Mouse (Mus musculus): Measurements from ENCODE around the gene Cdh20. TPM values are rescaled to one million over a fixed set of nuclear protein-coding genes. Genes with fewer than 3 reads are reported as not detected.
"Not testable (repeated sequence)": the region's sequence is repeated elsewhere in the genome, so short reads cannot be mapped to it uniquely, and the experiment has no call there.

Gene Cdh20
- total RNA-seq, 2 experiments from 2014 or later: 16.8 to 17.5 TPM

GRCm38 (mm10) chr1:104912407-104912806 is 144.1 kb downstream of the Cdh20 start:
- DNase-seq (ENCODE audit: low spot score in 2 of 2): peak; percentile 15 to 33

DNA sequence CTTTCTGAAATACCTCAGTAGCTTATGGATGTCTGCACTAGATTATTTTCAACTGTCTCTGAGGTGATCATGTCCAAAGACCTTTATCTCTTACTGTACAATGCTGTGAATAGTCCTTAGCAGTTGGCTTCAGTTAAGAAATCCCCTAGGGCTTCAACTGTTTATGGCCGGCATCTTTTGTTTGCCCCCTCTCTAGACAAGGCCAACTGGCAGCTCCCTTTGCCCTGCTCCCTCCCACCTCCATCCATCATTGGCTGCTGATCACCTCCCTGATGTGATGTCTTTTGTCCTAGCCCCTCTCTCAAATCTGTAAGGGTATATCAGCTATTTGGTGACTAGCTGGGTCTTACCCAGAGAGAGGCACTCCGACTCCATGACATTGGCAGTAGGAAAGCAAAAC is 148.2 kb downstream of the Cdh20 start:
- no peak for DNase-seq (ENCODE audit: low spot score in 2 of 2)

DNA sequence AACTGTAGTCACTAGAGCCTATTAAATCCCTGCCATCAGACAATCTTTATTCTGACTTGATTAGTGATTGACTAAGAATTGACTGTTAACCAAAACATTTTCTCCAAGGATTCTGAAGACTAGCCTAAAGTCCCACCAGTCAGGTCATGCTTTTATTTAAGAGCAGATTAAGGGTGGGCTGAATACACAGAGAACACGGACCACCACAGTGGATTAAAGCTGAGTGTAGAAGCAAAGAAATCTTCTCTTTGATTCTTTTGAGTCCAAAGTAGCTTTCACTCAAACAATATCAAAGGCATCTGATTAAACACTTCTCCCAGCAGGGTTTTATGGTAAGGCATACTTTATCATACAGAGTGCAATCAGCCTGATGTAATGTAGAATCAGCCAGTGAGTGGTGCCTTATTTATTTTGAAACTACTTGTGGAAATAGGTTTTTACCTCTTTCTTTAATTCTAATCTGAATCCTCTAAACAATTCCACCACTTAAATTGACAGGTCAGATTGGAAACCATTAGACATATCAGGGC is 149.0 kb downstream of the Cdh20 start:
- DNase-seq (ENCODE audit: low spot score in 2 of 2): no peak

DNA sequence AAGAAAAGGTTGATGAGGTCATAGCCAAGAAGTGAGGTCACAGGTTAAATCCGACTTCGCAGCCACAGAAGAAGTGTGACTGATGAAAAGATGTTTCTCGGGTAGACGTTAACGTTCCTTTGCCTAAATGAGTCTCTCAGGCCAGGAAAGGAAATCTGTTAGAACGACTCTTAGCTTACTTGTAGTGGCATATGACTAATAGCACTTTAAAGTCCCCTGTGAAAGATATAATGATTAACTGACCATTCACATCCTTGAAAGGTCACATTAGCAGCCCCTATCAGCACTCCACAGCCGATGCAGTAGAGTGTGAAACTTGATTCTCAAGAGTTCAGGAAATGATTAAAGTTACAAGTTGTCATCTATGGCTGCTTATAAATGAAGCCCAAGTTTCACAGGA is 164.7 kb downstream of the Cdh20 start:
- no peak for DNase-seq (ENCODE audit: low spot score in 2 of 2)

DNA sequence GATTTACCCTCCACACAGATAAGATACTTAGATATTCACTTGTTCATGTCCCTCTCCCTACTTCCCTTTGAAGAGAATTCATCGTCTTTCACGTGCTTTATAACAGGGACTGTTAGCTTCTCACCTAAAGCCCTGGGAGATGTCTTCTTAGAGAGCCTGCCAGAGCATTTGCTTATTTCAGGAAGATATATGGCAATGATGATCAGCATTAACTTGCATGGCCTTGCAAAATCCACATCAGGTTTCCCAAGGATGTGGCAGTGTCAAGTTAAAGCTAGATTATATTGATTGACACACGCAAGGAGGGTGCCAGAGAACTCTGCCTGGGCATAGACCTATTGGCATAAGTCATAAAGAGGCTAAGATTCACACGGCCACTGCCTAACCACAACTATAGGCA is 168.6 kb downstream of the Cdh20 start:
- DNase-seq (ENCODE audit: low spot score in 2 of 2): no peak

- DNase-seq (ENCODE audit: low spot score in 2 of 2): no peak
These were observed 170.8 kb downstream of the Cdh20 start for GRCm38 (mm10) chr1:104939156-104939555.

GRCm38 (mm10) chr1:104944470-104945109 is 176.3 kb downstream of the Cdh20 start:
- peak; percentile 41 to 72 for DNase-seq (ENCODE audit: low spot score in 2 of 2)

GRCm38 (mm10) chr1:104945110-104945489 is 176.8 kb downstream of the Cdh20 start:
- DNase-seq (ENCODE audit: low spot score in 2 of 2): no peak

DNA sequence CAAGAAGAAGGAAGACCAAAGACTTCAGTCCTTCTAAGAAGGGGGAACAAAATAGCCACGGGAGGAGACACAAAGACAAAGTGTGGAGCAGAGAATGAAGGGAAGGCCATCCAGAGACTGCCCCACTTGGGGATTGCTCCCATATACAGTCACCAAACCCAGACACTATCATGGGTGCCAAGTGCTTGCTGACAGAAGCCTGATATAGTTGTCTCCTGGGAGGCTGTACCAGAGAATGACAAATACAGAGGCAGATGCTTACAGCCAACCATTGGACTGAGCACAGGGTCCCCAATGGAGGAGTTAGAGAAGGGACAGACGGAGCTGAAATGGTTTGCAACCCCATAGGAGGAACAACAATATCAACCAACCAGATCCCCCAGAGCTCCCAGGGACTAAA is 181.3 kb downstream of the Cdh20 start:
- DNase-seq (ENCODE audit: low spot score in 2 of 2): not testable (repeated sequence)

- peak; percentile 9 to 66 for DNase-seq (ENCODE audit: low spot score in 2 of 2)
These were observed 188.7 kb downstream of the Cdh20 start for GRCm38 (mm10) chr1:104957046-104957445.

DNA sequence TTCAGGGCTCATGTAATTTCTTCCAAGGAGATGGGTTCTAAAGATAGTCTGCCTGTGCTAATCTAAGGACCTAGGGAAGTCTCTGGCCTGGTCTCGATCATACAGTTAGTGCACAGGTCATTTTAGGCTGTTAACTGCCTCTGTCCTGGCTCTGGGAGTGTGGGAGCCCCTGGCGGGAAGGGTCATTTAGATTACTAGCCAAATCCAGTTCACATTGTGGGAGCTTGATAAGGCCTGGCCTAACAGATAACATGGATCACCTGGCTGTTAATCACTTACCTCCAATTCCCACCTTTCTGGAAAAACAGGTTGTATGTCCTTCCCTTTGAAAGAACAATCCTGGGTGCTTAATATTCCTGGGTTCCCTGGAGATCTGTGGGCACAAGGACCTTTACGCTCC is 193.3 kb downstream of the Cdh20 start:
- DNase-seq (ENCODE audit: low spot score in 2 of 2): no peak

GRCm38 (mm10) chr1:104962257-104962656 is 193.9 kb downstream of the Cdh20 start:
- DNase-seq (ENCODE audit: low spot score in 2 of 2): no peak

GRCm38 (mm10) chr1:104979068-104979467 is 210.7 kb downstream of the Cdh20 start:
- DNase-seq (ENCODE audit: low spot score in 2 of 2): peak in 1 of 2 experiments; percentile 57

DNA sequence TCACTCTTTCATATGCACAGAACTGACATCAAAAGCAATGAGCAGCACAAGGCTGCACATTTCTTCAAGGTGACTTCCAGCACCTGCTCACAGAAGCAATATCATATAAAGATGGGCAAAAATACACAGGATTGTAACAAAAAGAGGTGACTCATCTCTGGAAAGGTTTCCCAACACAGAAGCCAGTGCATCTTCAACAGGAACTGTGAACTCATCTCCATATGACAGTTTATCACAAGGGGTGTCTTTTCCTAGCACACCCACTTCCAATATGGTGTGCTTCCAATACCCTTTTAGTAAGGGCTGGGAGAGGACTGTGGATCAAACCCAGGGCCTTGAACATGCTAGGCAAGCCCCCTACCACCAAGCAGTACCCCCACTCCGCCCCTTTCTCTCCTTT is 211.9 kb downstream of the Cdh20 start:
- no peak for DNase-seq (ENCODE audit: low spot score in 2 of 2)

DNA sequence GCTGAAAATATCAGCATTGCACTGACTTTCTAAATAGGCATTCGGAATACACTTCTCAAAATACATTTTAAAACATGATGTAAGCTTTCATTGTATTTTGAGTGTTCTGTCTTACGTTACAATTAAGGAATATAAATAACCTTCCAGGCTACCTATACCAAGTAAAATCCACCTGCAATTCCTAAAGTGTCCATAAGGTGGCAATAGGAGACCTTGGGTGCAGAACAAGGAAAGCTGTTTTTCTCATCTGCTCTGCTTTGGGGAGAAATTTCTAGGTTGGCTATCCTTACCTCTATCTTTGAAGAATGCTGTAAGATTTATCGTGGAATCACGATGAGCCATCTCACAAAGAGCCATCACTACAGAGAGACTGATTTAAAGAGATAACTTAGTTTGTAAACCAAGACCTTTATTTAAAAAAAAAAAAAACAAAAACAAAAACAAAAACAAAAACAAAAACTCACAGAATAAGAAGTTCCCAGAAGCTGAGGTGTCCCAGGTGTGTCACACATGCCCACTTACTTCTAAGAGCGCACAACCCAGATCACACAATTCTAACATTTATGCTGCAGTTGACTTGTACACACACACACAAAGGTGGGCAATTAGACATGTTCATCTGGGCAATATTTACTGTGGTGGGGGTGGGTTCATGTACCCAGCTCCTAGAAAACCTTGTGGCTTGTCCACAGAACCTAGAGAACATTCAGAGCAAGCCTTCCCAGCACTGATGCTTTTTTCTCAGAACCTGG is 218.1 kb downstream of the Cdh20 start:
- DNase-seq (ENCODE audit: low spot score in 2 of 2): peak in 1 of 2 experiments; percentile 68

DNA sequence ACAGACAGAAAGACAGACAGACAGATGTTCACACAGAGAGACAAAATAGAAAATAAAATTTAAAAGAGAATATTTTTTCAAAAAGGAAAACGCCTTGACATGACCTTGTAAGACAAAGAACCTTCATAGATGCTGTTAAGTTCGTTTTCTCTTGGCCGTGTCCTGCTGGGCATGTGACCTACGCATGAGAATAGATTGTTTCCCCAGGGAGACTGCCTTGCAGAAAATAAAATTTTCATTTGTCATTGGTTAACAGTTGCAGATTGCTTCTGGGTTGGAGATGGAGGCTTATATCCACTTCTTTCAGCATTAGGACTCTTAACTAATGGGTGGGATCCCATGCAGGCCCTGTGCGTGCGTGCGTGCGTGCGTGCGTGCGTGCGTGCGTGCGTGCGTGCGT is 219.2 kb downstream of the Cdh20 start:
- no peak for DNase-seq (ENCODE audit: low spot score in 2 of 2)

GRCm38 (mm10) chr1:104992441-104992840 is 224.1 kb downstream of the Cdh20 start:
- no peak for DNase-seq (ENCODE audit: low spot score in 2 of 2)

- DNase-seq (ENCODE audit: low spot score in 2 of 2): no peak
These were observed 225.7 kb downstream of the Cdh20 start for GRCm38 (mm10) chr1:104993905-104994611.

- no peak for DNase-seq (ENCODE audit: low spot score in 2 of 2)
These were observed 226.3 kb downstream of the Cdh20 start for GRCm38 (mm10) chr1:104994612-104994986.

- no peak for DNase-seq (ENCODE audit: low spot score in 2 of 2)
These were observed 229.5 kb downstream of the Cdh20 start for GRCm38 (mm10) chr1:104997814-104998213.

DNA sequence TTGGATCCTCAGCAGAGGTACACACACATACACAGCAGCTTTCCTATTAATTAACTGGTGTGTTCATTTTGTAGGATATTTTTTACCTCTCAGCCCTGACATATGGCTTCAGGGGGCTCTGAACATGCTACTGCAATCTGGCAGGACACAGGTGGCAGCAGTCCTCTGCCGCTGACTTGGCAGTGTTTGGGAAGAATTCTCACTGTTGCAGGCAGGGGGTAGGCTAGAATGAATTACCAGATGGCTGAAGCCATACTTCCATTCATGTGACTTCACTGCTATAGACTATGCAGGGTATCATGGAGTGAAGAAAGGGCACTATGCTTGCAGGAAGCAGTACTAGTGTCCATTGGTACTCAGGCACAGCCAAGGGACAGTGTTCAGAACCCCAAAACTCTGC is 233.8 kb downstream of the Cdh20 start:
- DNase-seq (ENCODE audit: low spot score in 2 of 2): peak in 1 of 2 experiments; percentile 59

DNA sequence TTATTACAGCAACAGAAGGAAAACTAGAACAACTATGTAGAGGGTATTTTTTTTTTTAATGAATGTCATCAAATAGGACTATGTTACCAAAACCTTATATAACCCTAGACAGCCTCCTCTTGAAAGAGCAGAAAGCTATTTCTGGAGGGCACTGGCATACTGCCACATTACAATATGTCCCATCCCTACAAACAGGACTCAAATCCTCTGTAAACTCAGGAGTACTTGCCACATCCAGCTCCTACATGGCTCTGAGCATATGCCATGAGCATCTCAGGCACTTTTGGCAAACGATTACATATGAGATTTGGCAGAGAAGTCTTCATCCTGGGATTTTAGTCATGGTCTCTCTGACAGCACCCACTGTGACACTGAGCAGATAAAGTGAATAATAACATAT is 235.5 kb downstream of the Cdh20 start:
- no peak for DNase-seq (ENCODE audit: low spot score in 2 of 2)

Data from layer of hippocampus, postnatal 14 days (tissue).